Mouse (Mus musculus) kidney, postnatal 0 days (tissue): Measurements from ENCODE around the gene Kcnt2. TPM values are rescaled to one million over a fixed set of nuclear protein-coding genes. Genes with fewer than 3 reads are reported as not detected.
A peak's percentile ranks its signal among the peaks of the same experiment; 100 is the strongest.

Experiments
- ATAC-seq: fragments of 200-750 bp; cut with Nextera tagmentation; replicated peaks from 2 replicates; pipeline ENCODE4 v1.8.0; 2017; ENCODE audit warnings: low read depth, moderate number of reproducible peaks, moderate TSS enrichment, moderate library complexity; ENCODE audit not compliant: low FRiP score
- DNase-seq: peaks from one replicate; pipeline ENCODE4 v3.0.0-alpha.2; 2016; ENCODE audit warnings: low spot score
- H3K27ac ChIP-seq: fragments of 300-500 bp; sonication (generic); 2 replicates; pipeline ENCODE4 v1.5.1; 2014; ENCODE audit warnings: mild to moderate bottlenecking
- H3K27me3 ChIP-seq: fragments of 300-500 bp; sonication (generic); 2 replicates; pipeline ENCODE4 v1.6.1; 2014; ENCODE audit warnings: low read length, mixed read lengths; ENCODE audit not compliant: insufficient read depth
- H3K36me3 ChIP-seq: fragments of 300-500 bp; sonication (generic); 2 replicates; pipeline ENCODE4 v1.6.1; 2014; ENCODE audit warnings: low read length, mixed read lengths; ENCODE audit not compliant: insufficient read depth
- H3K4me1 ChIP-seq: fragments of 300-500 bp; sonication (generic); replicated peaks from 2 replicates; pipeline ENCODE4 v1.6.1; 2014; ENCODE audit warnings: antibody characterized with exemption, low read length, mixed read lengths; ENCODE audit not compliant: insufficient read depth
- H3K4me2 ChIP-seq: fragments of 300-500 bp; sonication (generic); 2 replicates; pipeline ENCODE4 v1.6.1; 2014; ENCODE audit warnings: mild to moderate bottlenecking, low read length, moderate library complexity, mixed read lengths
- H3K4me3 ChIP-seq: fragments of 300-500 bp; sonication (generic); replicated peaks from 2 replicates; pipeline ENCODE4 v1.5.1; 2014; ENCODE audit warnings: low read depth, low read length
- H3K9ac ChIP-seq: fragments of 300-500 bp; sonication (generic); 2 replicates; pipeline ENCODE4 v1.6.1; 2014; ENCODE audit warnings: low read depth, low read length
- H3K9me3 ChIP-seq: fragments of 300-500 bp; sonication (generic); replicated peaks from 2 replicates; pipeline ENCODE4 v1.6.1; 2016; ENCODE audit warnings: low read length, inconsistent platforms, mixed read lengths
- CTCF ChIP-seq: IDR thresholded peaks from 2 replicates; pipeline ENCODE4 v1.5.1; 2016; ENCODE audit warnings: antibody characterized with exemption, low read depth, mild to moderate bottlenecking, moderate library complexity
- WGBS: fragments of 180-500 bp; shearing (Covaris S2); extraction: QIAGEN DNeasy Blood & Tissue Kit; methylation state at CpG from one replicate; pipeline ENCODE4 v1.1.7; 2014; 5-methylcytosine and 5-hydroxymethylcytosine counted together
- polyA plus RNA-seq: library from polyadenylated mRNA; unstranded; fragments of >200 nt; fragmentation: Nextera tagmentation; extraction: Ambion mirVana; gene quantifications from 2 replicates; pipeline ENCODE4 v1.2.1, GENCODE M21; 2015

Gene Kcnt2
- polyA plus RNA-seq, 1 experiment from 2014 or later: 2.3 TPM

GRCm38 (mm10) chr1:140624918-140625317 lies 379.0 kb downstream of the Kcnt2 start:
- no peak overlapping the region for H3K4me2 ChIP-seq
- no peak for TF ChIP-seq CTCF
- H3K9ac ChIP-seq: no peak overlapping the region
- DNase-seq (peak; percentile 50), ATAC-seq (no peak)
- H3K4me1 ChIP-seq: no peaks in the 10 kb centered on the region
- H3K4me3 ChIP-seq: no peak overlapping the region
- H3K9me3 ChIP-seq: no peaks in the 10 kb centered on the region
- H3K27me3 ChIP-seq: no peaks in the 10 kb centered on the region
- no peaks in the 10 kb centered on the region for H3K36me3 ChIP-seq
- H3K27ac ChIP-seq: no peak overlapping the region

- H3K27me3 ChIP-seq: no peaks in the 10 kb centered on the region
- H3K4me3 ChIP-seq: no peak overlapping the region
- no peak overlapping the region for H3K9ac ChIP-seq
- no peak overlapping the region for H3K4me2 ChIP-seq
- H3K9me3 ChIP-seq: no peaks in the 10 kb centered on the region
- H3K27ac ChIP-seq: no peak overlapping the region
- ATAC-seq: no peak
- peak; percentile 53 for TF ChIP-seq CTCF
- no peaks in the 10 kb centered on the region for H3K4me1 ChIP-seq
- peak; percentile 56 for DNase-seq
- no peaks in the 10 kb centered on the region for H3K36me3 ChIP-seq
- WGBS: 62% methylated on average over 3 of the region's 3 CpGs
Observed at GRCm38 (mm10) chr1:140659607-140660340, 413.8 kb downstream of the Kcnt2 start.

GRCm38 (mm10) chr1:140660751-140661403 lies 414.9 kb downstream of the Kcnt2 start:
- Histone ChIP-seq H3K4me2 (peak overlapping the region; percentile 23; the same call in 1 of the 2 replicates), H3K4me3 (no peak overlapping the region), H3K9ac (no peak overlapping the region), H3K4me1 (no peaks in the 10 kb centered on the region), H3K9me3 (no peaks in the 10 kb centered on the region), H3K27ac (no peak overlapping the region; the same call in 1 of the 2 replicates), H3K36me3 (no peaks in the 10 kb centered on the region), H3K27me3 (no peaks in the 10 kb centered on the region)
- DNase-seq (no peak), ATAC-seq (no peak)
- no peak for TF ChIP-seq CTCF
- WGBS: 41% methylated on average over 12 of the region's 12 CpGs

- peak; percentile 78 for TF ChIP-seq CTCF
- Histone ChIP-seq H3K36me3 (no peaks in the 10 kb centered on the region), H3K9me3 (no peaks in the 10 kb centered on the region), H3K4me1 (no peaks in the 10 kb centered on the region), H3K9ac (no peak overlapping the region), H3K4me2 (peak overlapping the region; percentile 23; the same call in 1 of the 2 replicates), H3K27ac (no peak overlapping the region), H3K4me3 (no peak overlapping the region), H3K27me3 (no peaks in the 10 kb centered on the region)
- DNase-seq (peak; percentile 84), ATAC-seq (peak; percentile 36; the same call in 1 of the 2 replicates)
- 22% methylated on average over 3 of the region's 3 CpGs for WGBS
Observed at GRCm38 (mm10) chr1:140661404-140661787, 415.4 kb downstream of the Kcnt2 start.

Other genes with a start within 250 kb of the Kcnt2 start
- 200 and 205 TPM in 2 replicates for gene Cfh, start 62.4 kb upstream of the Kcnt2 start, polyA plus RNA-seq